Mouse (Mus musculus): ENCODE data around the gene Plekhg5.

- no peak for TF ChIP-seq POLR2A (IDR thresholded peaks at IDR 0.05; ENCODE audit: control insufficient read depth, extremely low read depth, insufficient read depth, low read length, poor library complexity)
- TF ChIP-seq CTCF (IDR thresholded peaks at IDR 0.05; ENCODE audit: borderline replicate concordance, control insufficient read depth, extremely low read depth, insufficient read depth, low read length, poor library complexity) = no peak
Observed at GRCm38 (mm10) chr4:152101081-152101653, 28.9 kb downstream of the Plekhg5 start.
